Mouse (Mus musculus): ENCODE measurements around the gene Tekt4. TPM values are rescaled to one million over a fixed set of nuclear protein-coding genes. Genes with fewer than 3 reads are reported as not detected.
A peak's percentile ranks its signal among the peaks of the same experiment; 100 is the strongest.

Tekt4 gene
- polyA plus RNA-seq, 1 experiment, result 0.06 TPM

DNA sequence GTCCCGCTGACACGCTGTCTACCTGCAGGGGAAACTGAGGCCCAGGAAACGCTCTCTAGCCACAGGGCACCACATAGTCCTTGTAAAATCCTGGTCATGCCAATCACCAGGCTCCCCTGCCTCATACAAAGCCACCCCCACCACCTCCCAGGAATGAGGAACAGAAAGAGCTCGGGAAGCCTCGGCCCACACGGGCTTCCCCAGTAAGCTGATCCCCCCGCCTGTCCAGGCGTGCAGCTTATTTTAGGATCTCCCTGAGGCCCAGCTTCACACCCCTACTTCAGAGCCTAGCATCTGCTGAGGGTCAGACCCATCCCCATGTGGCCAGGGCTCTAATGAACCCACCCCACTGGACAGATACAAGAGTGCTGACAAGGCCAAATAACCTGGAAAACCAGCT, 23.9 kb upstream of the Tekt4 start:
- WGBS, result 42% methylated on average over 8 of the region's 8 CpGs
- TF ChIP-seq POLR2A (IDR thresholded peaks at IDR 0.05; ENCODE audit: low read depth, low read length), result no peak
- TF ChIP-seq CTCF (IDR thresholded peaks at IDR 0.05; ENCODE audit: extremely low read depth, insufficient read depth, insufficient read length, insufficient replicate concordance), result no peak
- Histone ChIP-seq H3K27ac (ENCODE audit: insufficient read depth, low read length) (no peak overlapping the region), H3K4me3 (ENCODE audit: extremely low read depth, insufficient read depth, insufficient read length) (no peak overlapping the region), H3K36me3 (ENCODE audit: control insufficient read depth, insufficient read depth, low read length) (no peaks in the 10 kb centered on the region), H3K27me3 (ENCODE audit: control insufficient read depth, insufficient read depth, low read length) (peaks cover 17% of the 10 kb centered on the region), H3K4me1 (ENCODE audit: control insufficient read depth, insufficient read depth, insufficient read length) (peaks cover 17% of the 10 kb centered on the region)
- no peak for DNase-seq (ENCODE audit: low read depth in 1 of 2, low spot score in 2 of 2)

GRCm38 (mm10) chr17:25432433-25433181, 21.8 kb upstream of the Tekt4 start:
- 3% methylated on average over 53 of the region's 53 CpGs for WGBS
- H3K4me3 ChIP-seq (ENCODE audit: extremely low read depth, insufficient read depth, insufficient read length), result peak overlapping the region; percentile 53; the same call in 1 of the 2 replicates
- DNase-seq (ENCODE audit: low read depth in 1 of 2, low spot score in 2 of 2), result no peak
- H3K36me3 ChIP-seq (ENCODE audit: control insufficient read depth, insufficient read depth, low read length), result no peaks in the 10 kb centered on the region
- H3K27ac ChIP-seq (ENCODE audit: insufficient read depth, low read length), result no peak overlapping the region
- TF ChIP-seq POLR2A (IDR thresholded peaks at IDR 0.05; ENCODE audit: low read depth, low read length), result no peak
- no peak for TF ChIP-seq CTCF (IDR thresholded peaks at IDR 0.05; ENCODE audit: extremely low read depth, insufficient read depth, insufficient read length, insufficient replicate concordance)
- H3K27me3 ChIP-seq (ENCODE audit: control insufficient read depth, insufficient read depth, low read length), result peaks cover 17% of the 10 kb centered on the region
- peaks cover 17% of the 10 kb centered on the region for H3K4me1 ChIP-seq (ENCODE audit: control insufficient read depth, insufficient read depth, insufficient read length)

DNA sequence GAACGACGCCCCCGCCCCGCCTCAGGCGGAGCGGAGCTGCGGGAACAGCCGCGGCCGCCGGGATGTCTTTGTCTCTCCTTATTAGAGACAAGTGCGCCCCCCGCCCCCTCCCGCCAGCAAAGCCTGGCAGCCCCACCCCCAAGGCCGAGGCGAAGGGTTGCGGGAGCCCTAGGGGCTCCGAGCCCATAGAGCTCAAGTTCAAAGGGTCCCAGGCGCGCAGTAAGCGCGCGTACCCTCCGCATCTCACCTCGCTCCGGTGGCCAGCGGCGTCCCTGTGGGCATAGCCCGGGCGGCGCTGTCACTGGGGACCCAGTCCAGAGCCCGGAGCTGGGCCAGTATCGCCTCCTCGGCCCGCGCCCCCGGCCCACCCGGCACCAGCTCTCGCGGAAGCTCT, 21.2 kb upstream of the Tekt4 start:
- WGBS, result 3% methylated on average over 36 of the region's 40 CpGs
- no peak for DNase-seq (ENCODE audit: low read depth in 1 of 2, low spot score in 2 of 2)
- no peak overlapping the region for H3K27ac ChIP-seq (ENCODE audit: insufficient read depth, low read length)
- no peak for TF ChIP-seq CTCF (IDR thresholded peaks at IDR 0.05; ENCODE audit: extremely low read depth, insufficient read depth, insufficient read length, insufficient replicate concordance)
- TF ChIP-seq POLR2A (IDR thresholded peaks at IDR 0.05; ENCODE audit: low read depth, low read length), result no peak
- no peaks in the 10 kb centered on the region for H3K36me3 ChIP-seq (ENCODE audit: control insufficient read depth, insufficient read depth, low read length)
- H3K4me3 ChIP-seq (ENCODE audit: extremely low read depth, insufficient read depth, insufficient read length), result peak overlapping the region; percentile 53; the same call in 1 of the 2 replicates
- H3K4me1 ChIP-seq (ENCODE audit: control insufficient read depth, insufficient read depth, insufficient read length), result peaks cover 17% of the 10 kb centered on the region
- peaks cover 17% of the 10 kb centered on the region for H3K27me3 ChIP-seq (ENCODE audit: control insufficient read depth, insufficient read depth, low read length)

GRCm38 (mm10) chr17:25433617-25434606, 20.5 kb upstream of the Tekt4 start, which contains the start of gene Cacna1h:
Gene Cacna1h (minus strand): TSS chr17:25433783.
- Histone ChIP-seq H3K4me1 (ENCODE audit: control insufficient read depth, insufficient read depth, insufficient read length) (peaks cover 17% of the 10 kb centered on the region), H3K4me3 (ENCODE audit: extremely low read depth, insufficient read depth, insufficient read length) (peak within 1 kb of the TSS; percentile 53; the same call in 1 of the 2 replicates), H3K27ac (ENCODE audit: insufficient read depth, low read length) (no peak within 1 kb of the TSS), H3K27me3 (ENCODE audit: control insufficient read depth, insufficient read depth, low read length) (peaks cover 17% of the 10 kb centered on the region), H3K36me3 (ENCODE audit: control insufficient read depth, insufficient read depth, low read length) (no peaks in the 10 kb centered on the region)
- TF ChIP-seq CTCF (IDR thresholded peaks at IDR 0.05; ENCODE audit: extremely low read depth, insufficient read depth, insufficient read length, insufficient replicate concordance) (peak; percentile 11; the same call in 1 of the 2 replicates), POLR2A (IDR thresholded peaks at IDR 0.05; ENCODE audit: low read depth, low read length) (no peak)
- peak in 1 of 2 experiments; percentile 11 for DNase-seq (ENCODE audit: low read depth in 1 of 2, low spot score in 2 of 2)
- WGBS, result 3% methylated on average over 77 of the region's 103 CpGs

DNA sequence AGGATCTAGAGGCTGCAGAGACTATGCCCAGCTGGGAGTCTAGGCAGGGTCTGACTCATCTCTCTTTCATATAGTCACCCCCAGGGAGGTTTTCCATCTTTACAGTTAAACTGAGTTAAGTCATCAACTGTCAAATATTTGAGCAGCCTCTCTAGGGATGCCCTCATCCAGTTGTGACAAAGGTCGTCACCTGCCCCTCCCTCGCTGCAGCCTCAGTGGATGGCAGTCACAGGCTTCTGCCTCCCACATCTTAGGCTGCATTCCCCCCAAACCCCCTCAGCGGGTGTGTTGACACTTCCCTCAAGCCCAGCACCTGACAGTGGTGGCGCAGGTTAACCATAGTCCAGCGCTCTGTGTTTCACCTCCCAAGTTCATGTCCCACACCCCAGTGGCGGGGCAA, 13.0 kb upstream of the Tekt4 start:
- DNase-seq (ENCODE audit: low read depth in 1 of 2, low spot score in 2 of 2), result no peak
- TF ChIP-seq POLR2A (IDR thresholded peaks at IDR 0.05; ENCODE audit: low read depth, low read length), result no peak
- no peak for TF ChIP-seq CTCF (IDR thresholded peaks at IDR 0.05; ENCODE audit: extremely low read depth, insufficient read depth, insufficient read length, insufficient replicate concordance)
- H3K4me1 ChIP-seq (ENCODE audit: control insufficient read depth, insufficient read depth, insufficient read length), result peaks cover 13% of the 10 kb centered on the region
- H3K4me3 ChIP-seq (ENCODE audit: extremely low read depth, insufficient read depth, insufficient read length), result no peak overlapping the region
- H3K36me3 ChIP-seq (ENCODE audit: control insufficient read depth, insufficient read depth, low read length), result no peaks in the 10 kb centered on the region
- 59% methylated on average over 6 of the region's 6 CpGs for WGBS
- no peaks in the 10 kb centered on the region for H3K27me3 ChIP-seq (ENCODE audit: control insufficient read depth, insufficient read depth, low read length)
- H3K27ac ChIP-seq (ENCODE audit: insufficient read depth, low read length), result no peak overlapping the region

DNA sequence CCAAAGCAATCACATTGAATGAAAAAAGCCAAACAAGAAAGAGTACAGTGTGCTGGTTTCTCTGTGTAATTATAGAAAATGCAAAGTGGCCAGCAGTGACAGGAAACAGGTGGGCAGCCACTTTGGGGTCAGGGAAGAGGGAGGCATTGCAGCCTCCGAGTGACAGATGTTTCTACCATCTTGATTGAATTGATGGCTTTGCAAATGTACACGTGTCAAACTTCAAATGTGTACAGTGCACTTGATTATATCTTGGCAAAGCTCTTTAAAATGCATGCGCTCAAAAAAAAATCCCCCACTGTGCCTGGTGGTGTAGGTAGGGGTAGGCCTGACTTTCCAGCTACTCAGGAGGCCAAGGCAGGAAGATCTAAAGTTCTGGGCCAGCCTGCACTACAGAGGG, 11.5 kb upstream of the Tekt4 start:
- no peak for DNase-seq (ENCODE audit: low read depth in 1 of 2, low spot score in 2 of 2)
- Histone ChIP-seq H3K4me1 (ENCODE audit: control insufficient read depth, insufficient read depth, insufficient read length) (peaks cover 13% of the 10 kb centered on the region), H3K27ac (ENCODE audit: insufficient read depth, low read length) (peak overlapping the region; percentile 56; the same call in 1 of the 2 replicates), H3K27me3 (ENCODE audit: control insufficient read depth, insufficient read depth, low read length) (no peaks in the 10 kb centered on the region), H3K4me3 (ENCODE audit: extremely low read depth, insufficient read depth, insufficient read length) (no peak overlapping the region), H3K36me3 (ENCODE audit: control insufficient read depth, insufficient read depth, low read length) (no peaks in the 10 kb centered on the region)
- TF ChIP-seq POLR2A (IDR thresholded peaks at IDR 0.05; ENCODE audit: low read depth, low read length) (no peak), CTCF (IDR thresholded peaks at IDR 0.05; ENCODE audit: extremely low read depth, insufficient read depth, insufficient read length, insufficient replicate concordance) (no peak)
- WGBS, result 26% methylated on average over 3 of the region's 3 CpGs

Measured in spleen, adult 2 months (tissue).